Mouse (Mus musculus) left cerebral cortex, postnatal 14 days (tissue): ENCODE results near the gene Manba. TPM values are rescaled to one million over a fixed set of nuclear protein-coding genes. Genes with fewer than 3 reads are reported as not detected.
A peak's percentile ranks its signal among the peaks of the same experiment; 100 is the strongest.
"Not testable (repeated sequence)": the region's sequence is repeated elsewhere in the genome, so short reads cannot be mapped to it uniquely, and the experiment has no call there.

Experiments
- DNase-seq, 2 experiments: peaks; one replicate each; pipeline ENCODE4 v3.0.0; 2021 to 2022; ENCODE audit warnings: low spot score in 2 of 2, mixed read lengths in 1 of 2
- intact Hi-C: fragments of 180-260 bp; cut with DNase I; formaldehyde crosslinking; loops from one replicate; pipeline ENCODE4 v1.15.1; 2025
- total RNA-seq, 2 experiments: library from RNA; stranded (reverse); gene quantifications; 2 replicates each; pipeline ENCODE4 v1.2.3; 2021

The Manba gene
- total RNA-seq, 2 experiments from 2014 or later: 6.8 to 7.9 TPM

DNA sequence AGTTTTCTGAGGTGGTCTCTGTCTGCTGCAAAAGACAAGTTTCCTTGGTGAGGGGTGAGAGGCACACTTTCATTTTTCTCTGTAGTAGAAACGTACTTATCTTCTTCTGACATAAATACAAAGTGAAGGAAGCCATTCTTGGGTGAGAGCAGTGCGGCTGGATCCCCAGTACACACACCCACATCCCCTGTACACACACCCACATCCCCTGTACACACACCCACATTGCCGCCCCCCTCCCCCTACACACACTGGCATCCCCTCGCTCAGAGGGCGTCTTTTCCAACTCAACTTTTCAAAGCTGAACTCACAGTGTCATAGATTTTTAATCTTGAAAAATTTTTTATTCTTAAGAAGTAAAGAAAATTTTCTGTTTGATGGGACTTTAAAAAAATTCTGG lies 29.8 kb downstream of the Manba start:
- no peak for DNase-seq
- intact Hi-C loops: no loop called here

DNA sequence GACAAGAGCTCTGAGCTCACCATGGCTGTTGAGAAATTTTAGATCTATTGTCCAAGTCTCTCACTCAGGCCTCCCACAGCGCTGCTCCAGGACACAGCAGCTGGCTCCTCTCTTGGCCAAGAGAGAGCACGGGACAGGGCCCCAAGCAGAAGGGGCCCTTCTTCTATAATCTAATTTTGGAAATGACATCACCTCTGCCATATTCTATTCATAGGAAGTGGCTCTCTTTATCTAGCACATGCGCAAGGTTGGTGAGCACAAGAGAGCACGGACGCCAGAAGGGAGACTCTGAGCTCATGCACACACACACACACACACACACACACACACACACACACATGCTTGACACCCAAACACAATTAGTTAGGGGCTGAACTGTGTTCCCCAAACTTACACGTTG lies 31.5 kb downstream of the Manba start:
- intact Hi-C loops: no loop called here
- peak in 1 of 2 experiments; percentile 32 for DNase-seq

DNA sequence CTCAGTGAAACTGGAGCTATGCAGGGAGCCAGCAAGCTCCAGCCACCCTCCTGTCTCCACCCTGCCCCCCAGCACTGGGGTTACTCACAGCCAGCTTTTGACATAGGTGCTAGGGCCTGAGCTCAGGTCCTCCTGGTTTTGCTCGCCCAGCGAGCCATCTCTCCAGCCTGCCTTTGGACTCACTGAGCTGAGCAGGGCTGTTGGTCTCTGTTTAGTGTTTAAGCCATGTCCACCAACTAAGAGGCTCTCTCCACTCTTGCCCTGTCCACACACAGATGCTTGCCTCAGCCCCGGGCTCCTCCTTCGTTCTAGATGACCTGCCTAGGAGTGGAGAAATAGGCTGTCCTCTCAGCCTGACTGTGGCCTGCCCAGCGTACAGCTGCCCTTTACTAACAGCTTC lies 33.5 kb downstream of the Manba start:
- intact Hi-C loops: no loop called here
- no peak for DNase-seq

DNA sequence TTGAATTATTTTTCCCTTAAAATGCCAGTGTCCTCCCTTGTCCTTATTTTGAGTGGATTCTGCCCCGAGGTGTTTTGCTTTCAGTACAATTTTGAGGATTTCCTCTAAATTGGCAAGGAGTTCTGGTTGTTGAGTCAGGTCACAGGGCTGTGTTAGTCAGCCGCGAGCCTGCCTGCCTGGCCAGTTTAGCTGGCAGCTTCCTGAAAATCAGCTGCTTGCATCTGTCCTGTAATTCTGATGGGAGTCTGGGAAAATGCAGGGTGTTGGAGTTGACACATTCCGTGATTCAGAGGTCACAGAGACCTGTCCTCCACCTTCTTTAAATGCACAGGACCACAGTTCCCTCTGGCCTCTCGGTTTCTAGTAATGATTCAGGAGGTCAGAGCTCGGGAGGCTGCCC lies 34.2 kb downstream of the Manba start:
- no peak for DNase-seq
- intact Hi-C loops: no loop called here

DNA sequence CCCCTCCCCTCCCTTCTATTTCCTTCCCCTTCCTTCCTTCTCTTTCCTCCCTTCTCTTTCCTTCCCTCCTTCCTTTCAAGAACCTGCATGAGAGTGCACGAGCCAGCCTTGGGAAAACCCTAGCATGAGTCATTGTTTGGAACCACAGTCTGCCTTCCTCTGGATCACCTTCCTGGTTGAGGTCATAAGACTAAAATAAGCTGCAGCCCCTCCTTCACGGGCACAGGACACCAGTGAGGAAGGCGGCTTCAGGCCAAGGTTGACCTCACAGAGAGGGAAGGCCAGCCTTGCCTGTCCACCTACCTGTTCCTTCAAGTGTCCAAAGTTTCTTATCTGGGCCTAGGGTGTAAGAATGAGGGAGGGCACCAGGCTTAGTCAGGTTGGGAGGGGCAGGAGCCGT lies 36.6 kb downstream of the Manba start:
- no peak for DNase-seq
- intact Hi-C loops: no loop called here

DNA sequence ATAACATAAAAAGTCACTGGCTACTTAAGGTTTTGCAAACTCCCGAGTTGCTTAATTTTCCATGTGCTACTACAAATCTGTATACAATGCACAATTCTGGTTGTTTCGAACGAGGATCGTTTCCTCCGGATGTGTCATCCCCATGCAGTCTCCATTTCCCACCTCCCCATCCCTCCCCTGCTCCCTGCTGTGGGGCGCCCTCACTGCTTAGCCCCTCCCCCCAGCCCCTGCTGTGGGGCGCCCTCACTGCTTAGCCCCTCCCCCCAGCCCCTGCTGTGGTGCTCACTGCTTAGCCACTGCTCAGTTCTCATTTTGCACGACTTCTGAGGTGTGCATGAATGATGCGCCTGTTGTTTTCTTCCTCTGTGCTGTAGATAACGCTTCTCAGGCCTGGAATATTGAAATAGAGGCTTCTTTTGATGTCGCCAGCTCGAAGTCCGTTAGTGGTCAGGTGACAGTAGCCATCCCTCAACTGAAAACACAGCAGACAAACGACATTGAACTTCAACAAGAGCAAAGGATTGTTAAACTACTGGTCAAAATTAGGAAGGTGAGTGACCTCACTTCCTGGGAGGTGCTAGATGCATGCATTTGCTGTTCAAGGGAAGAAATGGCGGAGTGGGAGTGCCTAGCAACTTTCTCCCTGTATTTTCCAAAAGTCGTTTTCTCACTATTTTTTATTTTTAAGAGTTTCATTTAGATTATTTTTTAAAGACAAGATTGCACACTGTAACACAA lies 37.4 kb downstream of the Manba start:
- intact Hi-C loops: no loop called here
- DNase-seq: no peak

DNA sequence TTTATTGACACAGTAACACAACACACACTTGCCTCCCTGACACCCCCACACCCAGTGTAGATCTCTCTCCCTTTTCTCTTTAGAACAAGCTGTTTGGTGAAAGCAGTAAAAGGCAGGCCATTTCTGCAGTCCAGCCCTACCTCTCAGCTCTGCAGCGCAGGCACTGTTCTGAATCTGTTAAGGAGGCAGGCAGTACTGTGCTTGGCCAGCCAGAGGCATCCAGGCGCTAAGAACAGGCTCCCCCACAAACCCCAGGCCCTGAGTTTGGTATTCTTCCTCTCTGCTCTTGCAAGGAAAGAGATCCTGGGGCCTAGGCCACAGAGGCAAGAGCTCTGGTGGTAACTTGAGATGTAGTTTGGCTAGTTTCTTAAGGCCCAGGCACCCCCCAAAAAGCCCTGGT lies 39.5 kb downstream of the Manba start:
- DNase-seq, intact Hi-C loops: not testable (repeated sequence)

DNA sequence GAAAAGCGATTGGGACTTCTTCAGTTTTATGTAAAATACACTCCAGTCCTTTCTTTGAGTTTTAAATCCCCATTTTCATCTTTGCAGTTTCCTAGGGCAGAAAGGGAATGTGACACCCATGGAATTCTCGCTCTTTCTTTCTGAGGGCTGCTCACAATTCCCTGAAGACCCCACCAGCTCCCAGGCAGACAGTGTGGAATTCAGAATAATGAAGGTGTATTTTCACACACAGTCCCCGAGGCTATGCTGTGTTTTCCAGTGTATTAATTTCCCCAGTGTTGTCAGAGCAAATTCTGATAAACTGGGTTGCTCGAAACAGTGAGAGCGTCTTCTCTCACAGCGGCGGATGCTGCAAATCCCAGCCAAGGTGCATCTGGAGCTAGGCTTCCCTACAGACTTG lies 44.3 kb downstream of the Manba start:
- intact Hi-C loops: no loop called here
- DNase-seq: no peak

DNA sequence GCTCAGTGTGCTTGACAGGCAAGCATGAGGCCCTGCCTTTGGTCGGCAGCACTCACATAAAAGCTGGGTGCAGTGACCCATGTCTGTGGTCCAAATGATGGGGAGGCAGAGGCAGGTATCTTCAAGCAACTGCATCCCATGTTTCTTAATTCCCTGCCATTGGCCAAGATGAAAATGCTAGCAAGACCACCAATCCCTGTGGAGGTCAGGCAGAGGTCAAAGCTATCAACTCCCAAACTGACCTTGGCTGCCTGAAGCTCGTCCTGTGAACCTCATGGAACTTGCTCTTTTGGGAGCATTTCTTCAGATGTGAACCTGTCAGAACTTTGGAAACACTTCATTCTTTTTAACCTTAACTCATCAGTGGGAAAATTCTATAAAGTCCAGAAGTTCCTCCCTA lies 46.4 kb downstream of the Manba start:
- DNase-seq: no peak
- intact Hi-C loops: no loop called here

DNA sequence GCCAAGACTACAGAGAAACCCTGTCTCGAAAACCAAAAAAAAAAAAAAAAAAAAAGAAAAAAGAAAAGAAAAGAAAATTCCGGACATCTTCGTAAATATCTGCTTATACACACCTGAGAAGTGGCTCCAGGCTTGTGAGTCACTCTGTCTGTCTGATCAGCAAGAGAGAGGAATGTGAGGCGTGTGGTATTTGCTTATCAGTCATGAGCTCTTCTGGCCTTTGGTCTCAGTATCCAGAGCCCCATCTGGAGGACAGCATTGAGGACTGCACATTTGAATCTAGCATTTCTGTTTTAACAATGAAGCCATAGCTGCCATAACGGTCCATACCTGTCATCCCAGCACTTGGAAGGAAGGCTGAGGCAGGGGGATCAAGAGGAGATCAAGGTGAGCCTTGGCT lies 48.7 kb downstream of the Manba start:
- intact Hi-C loops: no loop called here
- DNase-seq: no peak

DNA sequence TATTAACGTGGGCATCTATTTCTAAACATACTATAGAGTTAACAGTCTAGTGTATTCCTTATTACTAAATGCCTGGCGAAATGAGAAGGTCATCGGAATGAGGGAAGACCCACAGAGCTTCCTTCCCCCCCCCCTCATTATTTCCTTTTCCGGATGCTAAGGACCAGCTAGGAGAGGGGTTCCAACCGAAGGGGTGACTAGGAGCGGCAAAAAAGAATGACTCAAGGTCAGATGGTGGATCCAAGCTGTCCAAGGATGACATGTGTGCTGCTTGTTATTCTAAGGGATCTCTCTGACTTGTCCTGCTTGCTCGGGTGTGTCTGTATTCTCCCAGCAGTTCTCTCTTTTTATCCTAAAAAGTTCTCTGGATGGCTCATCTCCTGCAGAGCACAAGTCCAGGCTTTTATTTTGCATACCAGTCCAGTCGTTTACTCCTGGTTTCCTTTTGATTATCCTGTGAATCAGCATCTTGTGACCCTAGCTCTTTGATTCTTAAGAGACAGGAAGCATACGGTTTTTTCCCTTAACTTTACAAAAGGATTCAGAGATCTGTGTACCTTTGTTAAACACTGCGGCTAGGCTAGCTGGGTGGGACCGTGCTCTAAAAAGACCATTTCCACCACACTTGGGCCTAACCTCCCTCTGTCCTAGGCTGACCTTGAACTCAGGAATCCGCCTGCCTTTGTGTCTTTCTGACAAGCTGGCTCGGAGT lies 61.0 kb downstream of the Manba start:
- DNase-seq: no peak
- intact Hi-C loops: no loop called here

DNA sequence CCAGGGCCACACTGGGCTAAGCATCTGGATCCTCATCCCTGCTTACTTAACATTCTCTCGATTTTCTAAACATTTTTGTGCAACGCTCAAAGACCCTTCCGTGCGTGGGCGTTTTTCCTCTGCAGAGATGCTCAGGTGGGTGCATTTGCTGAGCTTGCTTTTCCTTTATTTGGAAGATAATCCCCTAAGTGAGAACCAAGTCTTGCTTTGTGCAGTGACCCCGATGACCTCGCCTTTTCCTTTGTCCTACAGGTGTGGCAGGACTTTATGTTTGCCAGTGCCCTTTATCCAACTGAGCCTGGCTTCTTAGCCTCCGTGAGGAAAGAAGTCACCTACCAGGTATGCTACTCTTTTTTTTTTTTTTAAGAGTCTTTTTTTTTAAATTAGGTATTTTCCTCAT lies 61.9 kb downstream of the Manba start:
- no peak for DNase-seq
- intact Hi-C loops: no loop called here

DNA sequence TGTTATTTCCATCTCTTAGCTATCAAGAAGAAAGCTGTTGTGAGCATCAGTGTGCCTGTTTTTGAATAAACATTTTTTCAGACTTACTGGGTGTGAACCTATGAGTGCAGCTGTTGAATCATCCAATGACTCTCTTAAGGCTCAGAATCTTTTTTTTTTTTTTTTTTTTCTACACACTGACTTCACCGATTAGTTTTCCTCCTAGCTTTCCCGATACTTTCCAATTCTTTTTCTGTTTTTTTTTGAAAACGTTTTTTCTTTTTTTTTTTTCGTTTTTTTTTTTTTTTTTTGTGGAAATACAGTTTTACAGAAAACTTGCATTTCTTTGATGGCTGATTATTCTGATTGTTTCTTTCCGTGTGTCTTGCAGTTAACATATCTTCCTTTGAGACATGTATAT lies 67.5 kb downstream of the Manba start:
- intact Hi-C loops: no loop called here
- no peak for DNase-seq

DNA sequence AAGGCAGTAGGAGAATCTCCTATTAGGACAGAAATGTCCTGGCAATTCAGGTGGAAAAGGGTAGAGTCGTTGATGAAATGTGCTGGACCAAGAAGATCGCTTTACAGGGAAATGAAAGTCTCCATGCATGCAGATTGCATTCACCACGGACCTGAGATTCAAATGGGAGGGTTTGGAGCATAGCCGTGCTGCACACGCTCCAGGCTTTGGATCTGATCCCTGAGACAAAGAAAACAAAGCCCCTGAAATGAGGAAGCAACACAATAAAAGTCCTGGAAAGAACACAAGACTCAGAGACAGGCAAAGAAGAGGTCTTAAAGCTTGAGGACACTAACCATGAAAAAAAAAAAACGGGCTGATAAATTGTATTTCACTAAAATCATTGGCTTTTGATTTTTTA lies 69.8 kb downstream of the Manba start:
- intact Hi-C loops: no loop called here
- no peak for DNase-seq

DNA sequence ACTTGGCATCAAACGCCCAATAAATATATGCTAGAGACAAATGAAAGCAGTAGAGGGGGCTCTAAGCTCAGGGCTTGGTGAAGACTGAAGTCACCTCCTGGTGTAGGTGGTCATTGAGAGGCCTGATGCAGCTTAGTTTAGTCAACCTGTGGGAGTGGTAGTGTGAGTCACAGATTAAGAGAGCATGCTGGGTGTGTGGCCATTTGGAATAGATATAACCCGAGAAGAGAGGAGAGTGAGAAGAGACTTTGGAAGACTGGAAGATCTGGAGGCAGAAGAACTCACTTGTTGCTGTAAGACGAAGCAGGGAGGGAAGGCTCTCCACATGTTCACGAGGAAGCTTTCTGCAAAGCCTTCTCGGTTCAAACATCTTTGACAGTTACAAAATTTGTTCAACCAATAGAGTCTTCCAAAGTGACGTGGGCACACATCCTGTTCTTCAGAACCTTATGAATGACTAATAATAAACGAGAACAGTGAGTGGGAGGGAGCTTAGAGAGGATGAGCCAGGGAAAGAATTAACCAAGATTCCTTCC lies 70.7 kb downstream of the Manba start:
- DNase-seq: peak; percentile 12 to 44
- intact Hi-C loops: no loop called here

DNA sequence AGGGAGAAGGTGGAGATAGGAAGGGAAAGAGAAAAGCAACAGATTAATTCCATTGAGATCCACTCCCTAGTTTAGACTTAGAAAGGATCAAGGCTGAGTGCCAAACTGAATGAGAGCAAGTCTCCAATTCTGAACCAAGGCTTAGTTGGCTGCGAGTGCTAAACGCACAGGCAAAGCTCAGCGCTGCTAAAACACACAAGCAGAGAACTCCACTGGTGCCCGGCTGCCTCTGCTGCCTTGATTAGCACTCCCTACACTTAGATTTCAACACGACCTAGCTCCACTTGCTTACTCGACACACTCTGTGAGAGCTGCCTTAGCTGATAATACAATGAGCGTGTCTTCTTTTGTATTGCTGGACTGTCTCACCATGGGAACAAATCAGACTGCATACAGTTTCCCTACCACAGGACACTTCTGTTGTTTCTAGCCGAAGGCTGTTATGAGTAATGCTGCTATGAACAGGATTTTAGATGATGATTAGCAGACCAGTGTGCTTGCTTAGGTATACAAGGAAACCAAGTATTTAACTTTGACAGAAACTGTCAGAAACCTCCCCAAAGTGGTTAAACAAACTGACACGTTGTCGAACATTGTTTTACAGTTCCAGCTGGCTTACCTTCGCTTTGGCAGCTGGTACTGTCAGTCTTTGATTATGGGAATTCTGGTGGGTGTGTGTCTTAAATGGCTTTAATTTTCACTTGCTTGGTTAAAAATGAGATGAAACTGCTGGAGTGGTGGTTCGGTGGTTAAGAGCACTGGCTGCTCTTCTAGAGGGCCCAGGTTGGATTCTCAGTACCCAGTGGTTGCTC lies 71.6 kb downstream of the Manba start:
- intact Hi-C loops: no loop called here
- peak; percentile 17 to 19 for DNase-seq

DNA sequence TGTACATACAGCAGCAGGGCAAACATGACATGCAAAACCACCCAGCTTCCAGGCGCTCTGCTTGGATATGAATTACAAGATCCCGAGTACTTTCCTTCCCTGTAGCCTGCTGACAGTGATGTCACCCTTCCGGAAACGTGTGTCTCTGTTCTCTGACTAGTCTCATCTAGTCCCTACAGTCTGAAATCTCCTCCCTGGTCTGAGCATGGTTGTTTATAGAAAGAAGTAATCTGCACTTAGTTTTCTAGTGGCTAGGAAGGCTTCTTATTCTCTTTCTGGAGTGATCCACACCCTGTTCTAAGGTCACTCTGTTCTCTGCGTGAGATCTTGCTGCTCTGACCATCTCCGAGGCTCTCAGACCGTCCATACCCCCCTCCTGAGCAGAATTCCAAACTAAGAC lies 76.6 kb downstream of the Manba start:
- intact Hi-C loops: no loop called here

DNA sequence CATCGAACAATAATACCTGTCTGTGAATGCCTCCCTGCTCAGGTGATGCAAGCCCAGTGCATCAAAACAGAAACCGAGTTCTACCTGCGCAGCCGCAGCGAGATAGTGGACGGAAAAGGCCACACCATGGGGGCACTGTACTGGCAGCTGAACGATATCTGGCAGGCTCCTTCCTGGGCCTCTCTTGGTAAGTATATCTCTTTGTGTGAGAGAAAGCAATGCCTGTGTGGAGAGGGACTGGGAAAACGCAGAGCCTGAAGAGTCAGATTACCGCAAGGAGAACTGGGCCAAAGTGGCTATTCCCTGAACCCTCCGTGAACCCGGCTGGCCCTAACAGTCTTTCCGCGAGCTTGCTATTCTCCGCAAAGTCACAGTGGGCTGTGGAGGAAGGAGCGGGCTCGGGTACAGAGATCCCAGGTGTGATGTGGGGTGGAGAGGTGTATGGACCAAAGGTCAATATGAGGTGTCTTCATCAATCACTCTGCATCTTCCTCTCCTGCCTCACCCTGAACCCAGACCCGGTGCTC lies 77.8 kb downstream of the Manba start:
- no peak for DNase-seq
- intact Hi-C loops: no loop called here

More for the DNA sequence above, 76.6 kb downstream of the Manba start:
- DNase-seq: no peak

DNA sequence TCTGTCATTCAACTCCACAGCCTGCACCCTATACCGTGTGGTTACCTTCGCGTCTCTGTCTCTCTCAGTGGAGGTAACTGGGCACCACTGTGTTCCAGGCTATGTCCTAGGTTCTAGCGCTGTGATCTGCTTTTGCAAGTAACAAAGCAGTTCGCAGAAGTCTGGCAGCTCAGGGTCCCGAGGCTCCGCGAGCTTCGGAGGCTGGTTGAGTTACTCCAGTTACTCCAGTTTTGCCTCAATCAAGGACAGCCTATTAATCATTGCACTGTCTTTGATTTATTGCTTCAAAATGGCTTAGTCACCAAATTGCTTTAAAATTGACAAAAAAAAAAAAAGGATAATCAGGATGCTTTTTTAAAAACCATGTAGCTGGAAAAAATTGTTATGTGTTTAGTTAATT lies 79.3 kb downstream of the Manba start:
- intact Hi-C loops: no loop called here
- DNase-seq: no peak

DNA sequence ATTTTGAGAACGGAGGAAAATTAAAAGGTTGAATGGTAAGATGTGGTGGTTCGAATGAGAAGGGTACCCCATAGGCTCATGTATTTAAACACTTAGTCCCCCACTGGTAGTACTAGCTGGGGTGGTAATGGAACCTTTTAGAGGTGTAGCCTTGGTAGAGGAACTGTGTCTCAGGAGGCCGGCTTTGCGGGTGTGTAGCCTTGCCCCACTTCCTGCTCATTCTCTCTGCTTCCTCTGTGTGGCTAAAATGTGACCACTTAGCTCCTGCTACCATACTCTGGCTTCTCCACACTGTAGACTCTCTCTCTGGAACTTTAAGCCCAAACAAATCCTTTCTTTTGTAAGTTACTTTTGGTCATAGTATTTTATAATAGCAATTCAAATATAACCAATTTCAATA lies 79.9 kb downstream of the Manba start:
- intact Hi-C loops: no loop called here
- DNase-seq: no peak
